Mouse (Mus musculus) duodenum, adult 2 months (tissue): ENCODE measurements around the gene Lmbr1l. TPM values are rescaled to one million over a fixed set of nuclear protein-coding genes. Genes with fewer than 3 reads are reported as not detected.

Experiments
- polyA plus RNA-seq: library from polyadenylated mRNA; depleted of rRNA; stranded (reverse); fragments of >200 nt; gene quantifications from 2 replicates; pipeline ENCODE4 v1.2.3, GENCODE M21; 2012; ENCODE audit warnings: low replicate concordance; rRNA removed

Lmbr1l gene
- polyA plus RNA-seq = 90.8 and 281 TPM in 2 replicates

DNA sequence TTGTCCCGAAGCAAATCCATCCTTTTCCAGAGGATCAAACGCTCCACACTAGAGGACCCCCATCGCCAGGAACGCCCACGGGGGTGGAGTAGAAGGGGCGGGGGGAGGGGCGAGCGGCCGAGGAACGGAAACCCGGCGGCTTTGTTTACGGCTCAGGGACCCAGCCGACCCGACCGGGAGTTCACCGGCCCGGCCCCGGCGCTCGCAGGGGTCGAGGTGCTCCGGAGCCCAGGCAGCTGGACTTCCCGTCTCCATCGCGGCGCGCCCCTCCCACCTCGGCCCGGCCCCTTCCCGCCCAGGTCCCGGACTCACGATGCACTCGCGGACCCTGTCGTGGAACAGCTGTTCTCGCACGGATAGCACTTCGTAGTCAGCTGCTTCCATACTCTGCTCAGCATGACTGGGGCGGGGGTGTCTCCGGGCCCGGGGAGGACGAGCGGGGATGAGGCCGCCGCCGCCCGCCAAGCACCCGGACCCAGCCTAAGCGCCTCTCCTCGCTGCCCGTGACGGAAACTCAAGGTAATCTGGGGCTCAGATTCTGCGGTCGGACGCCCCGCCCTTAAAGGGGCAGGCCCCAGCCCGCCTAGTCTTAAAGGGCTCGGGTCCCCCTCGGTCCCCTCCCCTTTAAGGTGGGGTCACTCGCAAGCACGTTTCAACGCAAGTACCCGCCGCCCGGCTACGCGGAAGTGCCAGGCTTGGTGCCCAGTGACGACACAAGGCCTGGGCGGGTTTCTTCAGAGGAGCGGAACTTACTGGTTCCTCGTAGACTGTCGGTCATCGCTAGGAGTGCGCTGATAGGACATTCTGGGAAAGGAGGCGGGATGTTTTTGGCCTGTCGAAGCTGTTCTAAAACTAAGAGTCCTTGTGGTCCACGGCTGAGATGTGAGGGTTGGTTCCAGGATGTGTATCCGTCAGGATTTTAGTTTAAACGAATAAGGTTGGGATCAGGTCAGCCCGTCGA lies at the start of gene Lmbr1l:
Gene Lmbr1l (minus strand): TSS at position 694 of the 961 bp plus-strand sequence.

DNA sequence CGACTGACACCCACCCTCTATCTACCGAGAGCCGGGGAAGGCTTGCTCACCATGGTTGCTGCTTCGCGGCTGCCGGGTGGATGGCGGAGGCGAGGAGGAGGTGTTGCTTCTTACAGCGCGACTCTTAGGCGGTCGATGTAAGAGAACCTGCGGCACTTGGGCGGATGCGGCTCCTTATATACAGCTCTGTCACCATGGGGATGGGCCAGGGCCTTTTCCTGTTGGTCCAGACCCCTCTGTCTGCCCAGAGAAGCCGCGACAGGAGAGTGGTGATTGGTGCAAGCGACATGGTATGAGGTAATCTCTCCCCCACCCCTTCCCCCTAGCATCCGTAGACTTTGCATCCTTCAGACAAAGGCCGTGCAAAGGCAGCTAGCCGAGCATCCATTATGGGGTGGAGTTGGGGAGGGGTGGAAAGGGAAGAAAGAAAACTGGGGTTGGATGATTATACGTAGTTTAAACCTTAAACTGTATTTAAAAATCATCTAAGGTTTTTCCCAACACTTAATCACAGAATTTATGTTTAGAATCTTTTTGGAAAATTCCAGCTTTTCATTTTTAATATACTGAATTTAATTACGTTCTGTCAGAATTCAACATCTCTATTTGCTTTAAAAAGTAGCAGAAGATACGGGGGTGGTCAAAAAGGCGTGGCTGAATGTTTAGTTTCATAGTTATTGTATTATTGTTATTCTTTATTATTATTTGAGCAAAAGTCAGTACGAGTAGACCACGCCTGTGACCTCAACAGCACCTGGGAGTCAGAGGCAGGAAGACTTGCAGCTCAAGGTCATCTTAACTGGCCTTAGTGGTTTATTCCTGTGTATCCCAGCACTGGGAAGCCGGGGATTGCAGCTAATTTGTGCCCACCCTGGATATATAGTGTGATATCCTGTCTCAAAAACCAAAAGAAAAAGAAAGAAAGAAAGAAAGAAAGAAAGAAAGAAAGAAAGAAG lies 35.6 kb upstream of the Lmbr1l start, which contains the start of the genes Gm49450 and Tuba1a:
Gene Gm49450 (minus strand): TSS at position 151 of the 956 bp plus-strand sequence.
Gene Tuba1a (minus strand): TSS at position 303 of the 956 bp plus-strand sequence.

DNA sequence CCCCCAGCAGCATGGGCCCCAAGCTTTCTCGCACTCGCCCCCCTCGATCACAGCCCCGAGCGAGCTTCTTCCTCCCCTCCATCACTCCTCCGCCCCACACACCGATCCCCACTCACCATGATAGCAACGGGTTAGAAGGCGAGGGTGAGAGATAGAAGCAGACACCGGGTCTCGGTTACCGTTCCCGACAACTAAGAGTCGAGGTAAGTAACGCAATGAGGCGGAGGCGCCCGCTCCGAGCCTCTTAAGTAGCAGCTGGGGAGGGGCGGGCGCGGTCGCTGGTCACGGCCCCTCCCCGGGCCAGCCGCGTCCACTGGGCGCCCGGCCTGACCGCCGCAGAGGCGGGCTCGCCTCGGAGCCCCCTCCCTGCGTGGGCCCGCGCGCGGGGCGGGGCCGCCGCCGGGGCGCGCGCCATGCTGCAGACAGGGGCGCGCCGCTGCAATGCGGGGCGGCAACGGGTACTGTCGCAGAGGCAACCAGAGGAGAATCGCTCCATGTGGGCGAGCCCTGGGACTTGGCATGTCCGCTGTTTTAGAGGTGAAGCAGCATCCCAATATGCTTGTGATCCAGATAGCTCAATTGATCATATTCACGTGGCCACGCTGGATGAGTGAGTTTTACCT lies 16.3 kb upstream of the Lmbr1l start, which contains the start of gene Tuba1b:
Gene Tuba1b (minus strand): TSS at position 349 of the 623 bp plus-strand sequence.

DNA sequence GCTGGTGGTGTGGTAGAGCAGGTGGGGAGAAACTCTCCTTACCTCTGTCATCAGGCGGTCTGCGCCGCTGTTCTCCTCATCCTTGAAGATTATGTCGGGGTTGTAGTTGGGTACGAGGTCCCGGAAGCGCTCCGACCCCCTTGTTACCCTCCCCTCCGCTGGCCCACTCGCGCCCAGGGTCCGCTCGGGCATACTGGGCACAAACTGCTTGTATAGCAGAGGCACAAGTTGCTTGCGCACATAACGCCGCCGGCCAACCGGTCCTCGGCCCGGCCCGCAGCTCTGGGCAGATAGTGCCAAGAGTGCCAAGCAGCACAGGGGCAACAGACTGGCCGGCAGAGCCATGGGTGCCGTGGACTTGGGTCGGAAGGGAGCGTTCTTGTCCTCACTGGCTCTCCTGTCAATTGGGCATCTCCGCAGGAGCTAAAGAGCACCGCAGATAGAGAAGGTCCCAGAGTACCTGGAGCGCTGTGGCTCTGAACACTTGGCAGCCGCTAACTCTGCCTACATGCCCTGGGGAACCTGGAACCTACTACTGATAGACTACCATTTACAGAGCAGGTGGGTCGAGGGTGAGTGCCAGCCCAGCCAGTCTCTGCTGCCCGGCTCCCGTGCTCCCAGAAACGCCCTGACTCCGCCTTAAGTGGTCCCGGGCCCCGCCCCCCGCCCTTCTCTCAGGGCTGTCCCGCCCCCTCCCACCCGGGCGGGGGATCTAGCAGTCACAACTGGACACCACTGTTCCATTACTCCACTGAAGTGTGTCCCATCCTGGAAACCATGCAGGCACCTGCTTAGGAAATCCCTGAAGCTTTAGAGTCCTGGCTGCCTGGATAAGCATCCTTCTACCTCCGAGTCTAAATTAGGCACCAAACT lies 19.9 kb downstream of the Lmbr1l start, which contains the start of gene Dhh:
Gene Dhh (minus strand): TSS at position 613 of the 873 bp plus-strand sequence.

DNA sequence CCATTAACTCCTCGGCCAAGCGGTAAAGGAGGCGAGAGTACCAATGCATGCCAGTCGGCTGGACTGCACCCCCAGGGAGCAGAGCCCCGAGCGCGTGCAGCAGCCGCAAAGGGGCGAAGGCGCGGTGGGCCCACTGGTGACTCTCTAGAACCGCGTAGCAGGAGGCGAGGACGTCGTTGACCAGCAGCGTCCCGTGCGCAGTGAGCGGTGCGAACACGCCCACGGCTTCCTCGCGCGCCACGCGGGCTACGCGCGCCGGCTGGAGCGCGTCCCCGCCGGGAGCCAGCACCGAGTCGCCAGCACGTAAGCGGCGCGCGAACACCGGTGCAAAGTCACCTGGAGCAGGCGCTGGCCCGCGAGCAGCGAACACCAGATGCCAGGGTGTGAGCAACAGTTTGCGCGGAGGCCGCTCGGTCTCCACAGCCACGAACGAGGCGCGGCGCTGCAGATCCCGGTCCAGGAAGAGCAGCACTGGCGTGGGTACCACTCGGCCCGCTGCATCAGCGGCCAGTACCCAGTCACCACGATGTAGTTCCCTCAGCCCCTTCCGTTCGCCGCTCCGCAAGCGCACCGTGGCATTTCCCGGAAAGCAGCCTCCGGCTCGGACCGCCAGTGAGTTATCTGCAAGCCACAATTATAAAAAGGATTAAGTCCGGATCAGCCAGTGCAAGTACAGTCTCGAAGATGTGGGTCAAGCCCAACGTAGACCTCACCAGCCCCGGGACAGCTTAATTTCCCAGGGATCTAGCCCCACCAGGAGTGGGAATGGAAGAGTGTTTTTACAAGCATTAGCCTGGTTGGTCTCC lies 23.9 kb downstream of the Lmbr1l start, which contains the start of gene Rhebl1:
Gene Rhebl1 (minus strand): TSS at position 601 of the 806 bp plus-strand sequence.

DNA sequence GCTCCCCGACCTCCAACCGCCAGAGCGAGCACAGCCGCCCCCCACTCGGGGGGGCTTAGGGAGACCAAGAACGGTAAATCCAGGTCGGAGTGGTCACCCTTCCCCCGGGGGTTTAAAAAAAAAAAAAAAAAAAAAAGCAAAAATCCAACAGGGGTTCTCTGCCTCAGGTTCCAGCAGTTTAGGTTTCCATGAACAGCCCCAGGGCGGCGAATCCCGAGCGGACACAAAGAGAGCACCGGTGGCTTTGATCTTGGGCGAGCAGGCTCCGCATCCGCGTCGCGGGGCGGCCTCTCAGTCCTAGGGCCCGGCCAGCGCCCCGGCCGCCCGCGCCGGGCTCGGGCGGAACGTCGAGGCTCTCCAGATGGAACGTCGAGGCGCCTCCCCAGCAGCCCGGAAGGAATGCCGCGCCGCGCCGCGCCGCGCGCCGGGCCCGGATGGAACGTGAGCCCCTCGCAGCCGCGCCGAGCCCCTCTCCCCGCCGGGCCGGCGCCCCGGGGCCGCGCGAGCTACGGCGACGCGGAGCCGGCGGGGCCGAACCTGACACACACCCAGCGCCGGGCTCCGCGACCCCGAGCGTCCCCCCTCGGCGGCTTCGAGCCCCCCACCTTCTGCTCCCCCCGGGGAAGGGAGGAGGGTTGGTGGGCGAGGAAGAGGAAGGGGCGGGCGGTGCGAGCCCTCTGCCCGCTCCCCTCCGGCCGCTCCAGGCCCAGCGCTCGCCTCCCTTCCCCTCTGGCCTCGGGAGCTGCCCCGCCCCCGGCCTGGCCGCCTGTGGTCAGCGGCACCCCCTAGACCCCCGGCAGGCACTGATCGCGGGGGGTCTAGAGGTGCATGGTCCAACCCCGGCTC lies 46.7 kb downstream of the Lmbr1l start, which contains the start of gene Kmt2d:
Gene Kmt2d (minus strand): TSS at position 135 of the 846 bp plus-strand sequence.

Other genes with a start within 250 kb of the Lmbr1l start
- gene Rnd1, start 240.8 kb downstream of the Lmbr1l start, polyA plus RNA-seq = 0.88 and 1.3 TPM in 2 replicates
- 0.07 and 0.12 TPM in 2 replicates for gene Ccdc65, start 210.0 kb downstream of the Lmbr1l start, polyA plus RNA-seq
- gene Fkbp11, start 190.0 kb downstream of the Lmbr1l start, polyA plus RNA-seq = 18.0 and 30.8 TPM in 2 replicates
- gene Arf3, start 155.0 kb downstream of the Lmbr1l start, polyA plus RNA-seq = 38.7 and 67.0 TPM in 2 replicates
- 0.17 and 0.19 TPM in 2 replicates for gene Wnt10b, start 140.1 kb downstream of the Lmbr1l start, polyA plus RNA-seq
- not detected in 2 replicates for gene Wnt1, start 128.4 kb downstream of the Lmbr1l start, polyA plus RNA-seq
- 0.09 TPM in 1 of 2 replicates, not detected in the other for gene Ddn, start 108.7 kb downstream of the Lmbr1l start, polyA plus RNA-seq
- 41.8 and 47.9 TPM in 2 replicates for gene Prkag1, start 86.7 kb downstream of the Lmbr1l start, polyA plus RNA-seq
- 18.7 and 19.0 TPM in 2 replicates for gene Kmt2d, start 47.0 kb downstream of the Lmbr1l start, polyA plus RNA-seq
- gene Rhebl1, start 23.7 kb downstream of the Lmbr1l start, polyA plus RNA-seq = 8.3 and 16.5 TPM in 2 replicates
- gene Dhh, start 19.7 kb downstream of the Lmbr1l start, polyA plus RNA-seq = 0.38 and 0.48 TPM in 2 replicates
- 358 and 428 TPM in 2 replicates for gene Tuba1b, start 16.3 kb upstream of the Lmbr1l start, polyA plus RNA-seq
- 33.8 and 39.7 TPM in 2 replicates for gene Gm49450, start 35.3 kb upstream of the Lmbr1l start, polyA plus RNA-seq
- 74.1 and 81.7 TPM in 2 replicates for gene Tuba1a, start 35.5 kb upstream of the Lmbr1l start, polyA plus RNA-seq
- gene Tuba1c, start 111.7 kb upstream of the Lmbr1l start, polyA plus RNA-seq = 246 and 414 TPM in 2 replicates
- 7.2 and 7.3 TPM in 2 replicates for gene Prph, start 136.9 kb upstream of the Lmbr1l start, polyA plus RNA-seq
- gene Troap, start 156.3 kb upstream of the Lmbr1l start, polyA plus RNA-seq = 9.2 and 15.0 TPM in 2 replicates
- not detected in 2 replicates for gene C1ql4, start 169.6 kb upstream of the Lmbr1l start, polyA plus RNA-seq
- 39.0 and 41.7 TPM in 2 replicates for gene Dnajc22, start 174.9 kb upstream of the Lmbr1l start, polyA plus RNA-seq
- gene Spats2, start 207.7 kb upstream of the Lmbr1l start, polyA plus RNA-seq = 2.8 and 3.3 TPM in 2 replicates